Mouse (Mus musculus) G1E-ER4 (cell line): ENCODE measurements around the gene Cwc27. TPM values are rescaled to one million over a fixed set of nuclear protein-coding genes. Genes with fewer than 3 reads are reported as not detected.

ENCODE experiments used
- GATA1 ChIP-seq: IDR thresholded peaks from one replicate; pipeline ENCODE4 v1.8.0; 2012; ENCODE audit warnings: low read length, inconsistent platforms
- polyA plus RNA-seq: library from polyadenylated mRNA; stranded (reverse); fragments of >175 nt; gene quantifications from 2 replicates; pipeline ENCODE4 v1.2.3, GENCODE M21; 2012

Cwc27 gene
- polyA plus RNA-seq, 1 experiment = 3.7 TPM

GRCm38 (mm10) chr13:104799566-104800182 lies 17.3 kb downstream of the Cwc27 start:
- TF ChIP-seq GATA1 = no peak

DNA sequence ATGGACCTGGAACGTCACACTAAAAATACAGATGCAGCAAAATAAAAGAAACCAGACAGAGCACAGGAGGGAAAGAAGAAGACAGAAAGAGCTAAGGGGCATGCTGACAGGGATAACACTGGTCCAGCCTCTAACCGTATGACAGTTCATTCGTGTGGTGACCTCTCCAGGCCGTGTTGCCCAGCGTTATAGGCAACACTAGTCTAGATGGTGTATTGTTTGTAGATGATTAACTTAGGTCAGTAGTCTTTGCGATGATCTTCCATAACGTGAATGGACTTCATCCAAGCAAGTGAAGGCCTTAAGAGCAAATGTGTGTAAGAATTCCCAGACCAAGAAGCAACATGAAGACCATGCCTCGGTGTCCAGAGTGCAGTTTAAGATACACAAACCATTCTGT lies 17.9 kb downstream of the Cwc27 start:
- no peak for TF ChIP-seq GATA1

DNA sequence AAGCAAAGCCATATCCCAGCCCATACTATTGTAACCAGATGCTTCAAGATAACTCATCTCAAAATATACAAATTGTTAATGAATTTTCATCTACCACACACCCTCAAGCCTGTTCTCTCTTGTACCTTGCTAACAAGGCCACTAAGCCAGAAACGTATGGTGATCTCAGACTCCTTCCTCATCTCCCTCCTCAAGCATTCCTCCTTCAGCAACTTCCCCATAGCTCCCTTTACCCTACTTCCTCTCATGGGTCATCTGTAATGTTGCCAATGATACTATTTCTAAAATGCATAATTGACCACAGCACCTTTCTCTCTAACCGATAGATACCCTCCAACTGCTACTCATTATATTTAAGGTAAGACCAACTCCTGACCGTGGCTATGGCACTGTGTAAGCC lies 22.5 kb downstream of the Cwc27 start:
- no peak for TF ChIP-seq GATA1

- no peak for TF ChIP-seq GATA1
Observed at GRCm38 (mm10) chr13:104792184-104792583, 24.8 kb downstream of the Cwc27 start, which contains the start of gene Srek1ip1. TSS of gene Srek1ip1 (plus strand) at chr13:104792484.

DNA sequence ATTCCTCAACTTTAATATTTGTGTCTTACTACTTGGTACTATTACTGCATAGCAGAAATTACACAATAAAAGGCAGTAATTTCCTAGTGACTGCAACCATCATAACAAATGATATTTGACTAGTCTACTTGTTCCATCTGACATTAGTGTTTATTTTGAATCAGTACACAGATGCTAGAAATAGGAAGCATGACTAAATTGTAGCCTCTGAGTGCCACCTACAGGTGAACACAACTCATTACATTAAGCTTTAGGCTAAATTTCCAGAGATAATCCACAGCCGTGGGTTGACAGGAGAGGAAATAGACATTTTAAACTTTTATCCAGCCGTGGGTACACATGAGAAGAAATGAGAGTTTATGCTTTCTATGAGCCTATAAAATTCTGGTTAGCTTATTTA lies 27.3 kb downstream of the Cwc27 start:
- TF ChIP-seq GATA1 = no peak

DNA sequence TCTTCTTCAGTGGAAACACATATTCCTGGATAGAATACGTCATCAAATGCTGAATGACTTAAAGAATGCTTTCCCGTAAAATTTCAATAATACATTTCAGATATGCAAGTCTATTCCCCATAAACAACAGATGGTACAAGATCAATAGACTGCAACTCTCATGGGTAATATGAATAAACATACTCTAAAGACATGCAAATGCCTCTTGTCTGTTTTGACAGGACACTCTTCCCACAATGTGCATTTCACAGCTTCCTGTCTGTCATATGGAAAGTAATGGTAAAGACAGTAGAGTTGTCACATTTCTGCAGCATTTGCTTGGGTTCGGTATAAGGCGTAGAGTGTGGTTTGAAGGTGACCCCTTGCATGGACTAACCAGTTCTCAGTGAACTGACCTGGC lies 29.7 kb downstream of the Cwc27 start:
- no peak for TF ChIP-seq GATA1

DNA sequence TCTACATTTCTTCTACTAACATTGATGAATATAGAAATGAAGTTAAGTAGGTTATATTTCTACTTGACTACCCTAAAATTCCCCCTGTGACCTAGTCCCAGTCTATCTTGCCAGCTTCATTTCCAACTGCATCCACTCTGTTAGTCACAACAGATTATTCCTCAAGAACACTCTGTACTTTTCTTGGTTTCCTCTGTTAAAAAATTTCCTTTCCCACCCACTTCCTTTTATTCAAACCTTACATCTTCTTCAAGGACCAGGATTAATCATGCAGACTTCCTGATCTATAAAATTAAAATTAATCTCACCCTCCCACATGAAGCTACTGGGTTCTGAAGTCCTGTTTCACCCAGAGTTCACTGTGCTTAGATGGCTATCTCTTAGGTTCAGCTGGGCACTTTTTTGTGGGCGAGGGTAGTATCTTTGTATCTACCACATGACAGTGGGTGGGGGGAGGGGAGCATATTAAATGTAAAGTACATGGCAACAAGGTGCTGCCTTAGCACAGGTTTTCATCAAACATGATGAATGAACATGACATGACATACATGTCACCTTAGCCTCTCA lies 37.8 kb downstream of the Cwc27 start:
- TF ChIP-seq GATA1 = peak; percentile 21

GRCm38 (mm10) chr13:104763193-104763592 lies 53.7 kb downstream of the Cwc27 start:
- no peak for TF ChIP-seq GATA1

DNA sequence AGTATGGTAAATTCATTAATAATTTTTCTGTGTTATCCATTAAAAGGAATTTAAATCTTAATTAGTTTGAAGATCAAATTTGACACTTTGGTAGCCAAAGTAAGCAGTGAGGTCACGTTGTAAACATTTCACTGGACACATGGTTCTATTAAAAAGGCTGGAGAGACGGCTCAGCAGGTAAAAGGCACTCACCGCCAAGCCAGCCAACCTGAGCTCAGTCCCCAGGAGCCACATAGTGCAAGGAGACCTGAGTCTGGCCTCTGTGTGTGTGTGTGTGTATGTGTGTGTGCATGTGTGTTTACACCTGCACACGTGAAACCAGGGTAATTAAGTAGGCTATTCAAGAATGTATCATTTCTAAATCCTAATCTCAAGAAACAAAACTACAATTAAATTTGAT lies 54.5 kb downstream of the Cwc27 start:
- no peak for TF ChIP-seq GATA1

DNA sequence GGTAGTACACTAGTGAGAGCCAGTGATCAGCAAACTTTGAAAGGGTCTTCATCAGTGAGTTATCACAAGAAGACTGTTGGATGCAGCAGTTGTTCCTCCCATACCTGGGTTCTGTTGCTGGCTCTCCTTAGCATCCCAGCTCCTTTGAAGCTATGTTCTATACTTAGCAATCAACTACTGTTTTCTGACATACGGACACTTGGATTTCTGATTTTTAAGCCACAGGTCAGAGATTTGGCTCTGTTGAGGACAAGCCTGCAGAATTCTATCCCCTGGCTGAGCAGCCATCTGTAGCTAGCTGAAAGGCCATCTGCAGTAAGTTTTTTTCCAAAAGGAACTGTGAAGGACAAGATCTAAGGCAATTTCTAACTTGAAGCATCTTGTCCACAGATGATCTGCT lies 57.6 kb downstream of the Cwc27 start:
- TF ChIP-seq GATA1 = no peak

GRCm38 (mm10) chr13:104747032-104747431 lies 69.9 kb downstream of the Cwc27 start:
- TF ChIP-seq GATA1 = no peak

DNA sequence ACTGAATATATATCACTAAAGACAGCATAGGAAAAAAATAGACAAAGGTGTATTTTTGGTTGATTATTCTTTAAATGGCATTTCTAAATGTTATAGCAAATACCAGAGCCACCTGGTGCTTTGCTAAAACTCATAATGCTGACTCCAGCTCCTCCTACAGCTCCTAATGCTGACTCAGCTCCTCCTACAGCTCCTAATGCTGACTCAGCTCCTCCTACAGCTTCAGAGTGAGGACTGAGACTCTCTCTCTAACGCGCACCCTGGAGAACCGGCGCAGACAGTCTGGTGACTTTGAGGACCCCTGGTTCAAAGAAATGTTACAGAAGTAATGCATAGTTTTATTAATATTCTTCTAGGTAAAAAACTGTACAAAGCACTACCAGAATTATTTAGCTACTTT lies 74.1 kb downstream of the Cwc27 start:
- TF ChIP-seq GATA1 = no peak

DNA sequence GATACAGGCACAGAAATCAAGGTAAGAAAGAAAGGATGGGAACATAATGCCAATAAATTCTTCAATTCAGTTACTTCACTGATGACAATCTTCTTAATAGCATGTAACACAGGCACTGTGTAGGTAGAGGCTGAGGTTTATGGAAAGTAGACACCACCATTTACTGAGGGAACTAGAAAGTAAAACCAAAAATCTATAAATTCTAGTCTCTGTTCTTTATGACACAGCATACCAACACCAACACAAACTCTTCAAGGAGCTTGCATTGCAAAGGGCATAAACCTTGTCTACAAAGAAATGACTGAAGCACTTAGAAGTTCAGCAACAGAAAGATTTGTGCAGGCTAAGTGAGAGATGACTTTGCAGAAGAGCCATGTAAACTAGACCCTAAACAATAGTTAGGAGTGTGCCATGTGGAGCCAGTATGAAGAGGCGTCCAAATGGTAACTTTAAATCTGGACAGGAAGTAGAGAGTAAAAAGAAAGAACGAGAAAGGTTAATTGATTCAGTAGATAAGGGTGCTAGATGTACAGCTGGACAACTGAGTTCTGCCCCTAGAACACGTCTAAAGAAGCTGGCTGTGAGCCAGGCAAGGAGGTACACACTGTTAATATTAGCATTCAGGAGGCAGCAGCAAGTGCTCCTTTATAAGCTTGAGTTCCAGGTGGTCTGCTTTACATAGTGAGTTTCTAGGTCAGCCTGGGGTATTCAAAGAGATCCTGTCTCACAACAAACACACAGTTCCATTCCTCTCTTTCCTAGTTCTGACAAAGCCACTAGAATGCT lies 87.5 kb downstream of the Cwc27 start:
- TF ChIP-seq GATA1 = no peak

DNA sequence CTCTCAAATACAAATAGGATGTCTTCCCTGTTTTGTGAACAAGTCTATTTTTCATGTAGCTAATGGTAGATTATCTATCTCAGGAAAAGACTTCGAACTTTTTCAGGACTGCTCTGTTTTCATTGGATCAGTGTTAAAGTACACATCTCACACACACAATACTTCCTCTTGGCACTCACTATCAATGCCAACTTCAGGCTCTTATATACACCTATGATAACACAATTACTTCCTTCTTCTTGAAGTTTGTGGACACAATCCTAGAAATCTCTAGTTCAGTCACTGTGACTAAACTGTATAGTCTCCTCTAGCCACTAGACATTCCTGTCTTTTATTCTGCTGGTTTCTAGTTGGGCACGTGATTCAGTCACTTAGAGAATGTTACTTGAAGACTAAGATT lies 89.3 kb downstream of the Cwc27 start:
- TF ChIP-seq GATA1 = no peak

GRCm38 (mm10) chr13:104720133-104720532 lies 96.8 kb downstream of the Cwc27 start:
- TF ChIP-seq GATA1 = no peak

DNA sequence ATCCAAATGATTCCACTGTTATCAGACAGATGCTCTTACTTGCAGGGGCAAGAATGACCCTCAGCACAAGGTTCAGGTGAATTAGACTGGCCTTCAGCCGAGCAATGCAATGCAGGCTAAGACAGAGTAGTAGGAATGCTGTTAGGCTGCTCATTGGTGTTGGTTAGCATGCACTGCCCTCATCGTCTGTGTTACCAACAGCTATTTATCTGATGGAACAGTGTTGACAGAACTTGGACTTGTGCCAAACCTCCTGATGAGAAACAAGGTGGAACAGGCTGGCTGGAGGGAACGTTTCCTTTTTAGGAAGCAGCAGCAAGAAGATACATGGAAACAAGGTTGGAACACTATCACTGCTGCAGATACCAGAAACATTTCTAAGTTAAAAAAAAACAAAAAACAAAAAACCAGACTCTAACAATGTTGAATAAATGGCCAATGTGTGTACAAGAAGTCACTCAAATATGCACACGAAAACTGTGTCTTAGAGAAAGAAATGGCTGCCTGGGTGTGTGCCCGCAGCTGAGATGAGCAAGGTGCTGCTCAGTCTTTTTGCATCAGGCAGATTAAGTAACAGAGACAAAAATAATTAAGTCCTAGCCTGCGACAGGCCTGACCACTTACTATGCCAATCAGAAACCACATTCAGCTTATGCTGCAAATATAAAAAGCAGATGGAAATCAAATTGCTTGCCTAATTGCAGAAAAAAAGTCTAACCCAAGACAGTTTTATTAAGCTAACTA lies 122.2 kb downstream of the Cwc27 start:
- no peak for TF ChIP-seq GATA1
